Mouse (Mus musculus) telencephalon, adult 2 months (tissue): Measurements from ENCODE around the gene Taf11.

ENCODE experiments used
- DNase-seq: peaks from one replicate; pipeline ENCODE4 v3.0.0-alpha.2; 2011; ENCODE audit warnings: low read depth, low spot score

Gene Taf11

DNA sequence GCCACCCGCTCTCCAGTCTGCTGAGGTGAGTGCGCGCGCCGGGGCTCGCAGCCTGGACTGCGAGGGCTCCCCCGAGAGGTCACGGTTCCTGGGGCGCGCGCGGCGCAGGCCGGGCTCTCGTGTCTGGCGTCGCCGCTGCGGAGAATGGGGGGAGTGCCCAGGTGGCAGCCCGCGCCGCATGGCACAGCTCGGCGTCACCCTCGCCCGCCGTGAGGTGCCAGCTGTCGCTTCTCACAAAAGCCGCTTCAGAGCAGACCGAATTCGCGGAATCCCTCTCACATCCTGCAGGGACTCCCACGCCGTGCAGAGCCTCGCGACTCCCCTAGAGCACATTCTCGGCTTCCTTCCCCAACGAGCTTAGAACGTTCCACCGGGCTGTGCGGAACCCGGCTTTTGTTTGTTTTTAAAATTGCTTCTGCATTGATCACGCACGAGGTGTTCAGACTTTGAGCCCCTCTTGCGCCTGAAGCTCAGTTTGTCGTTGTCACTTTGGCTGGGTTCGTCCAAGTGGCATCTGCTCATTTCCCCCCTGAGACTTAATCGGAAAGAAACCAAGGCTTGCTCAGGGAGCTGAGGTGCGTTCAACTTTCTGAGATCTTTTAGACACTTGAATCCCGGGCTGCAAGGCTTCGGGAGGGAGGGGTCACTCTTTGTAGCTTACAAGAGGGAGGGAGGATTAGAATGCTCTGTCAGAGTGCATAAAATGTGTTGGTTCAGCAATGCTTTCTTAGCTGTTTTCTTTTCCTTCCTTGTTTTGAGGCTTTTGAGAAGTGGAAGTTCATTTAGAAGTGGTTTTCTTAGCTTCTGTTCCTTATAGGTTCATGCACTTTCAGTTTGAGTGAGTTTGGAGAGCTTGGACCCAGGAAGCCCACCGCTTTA is at the start of gene Taf11:
Taf11 (minus strand) TSS at position 223 of the 879 bp plus-strand sequence.
- peak; percentile 81 for DNase-seq

DNA sequence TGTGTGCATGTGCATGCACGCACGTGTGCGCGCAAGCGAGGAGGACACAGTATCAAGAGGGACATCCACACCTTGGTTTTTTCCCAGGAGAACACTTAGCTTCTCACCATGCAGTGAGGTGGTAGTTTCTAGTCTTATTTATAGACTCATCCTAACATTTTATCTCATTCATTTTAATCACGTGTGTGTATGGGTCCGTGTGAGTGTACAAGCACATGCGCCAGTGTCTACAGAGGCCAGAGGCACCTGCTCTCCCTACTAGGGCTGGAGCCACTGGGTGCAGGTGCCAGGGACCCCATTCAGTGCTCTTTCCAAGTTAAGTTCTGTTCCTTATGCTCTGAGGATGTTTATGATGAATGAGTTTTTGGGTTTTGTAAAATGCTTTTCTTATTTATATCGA is 48.0 kb upstream of the Taf11 start:
- no peak for DNase-seq

DNA sequence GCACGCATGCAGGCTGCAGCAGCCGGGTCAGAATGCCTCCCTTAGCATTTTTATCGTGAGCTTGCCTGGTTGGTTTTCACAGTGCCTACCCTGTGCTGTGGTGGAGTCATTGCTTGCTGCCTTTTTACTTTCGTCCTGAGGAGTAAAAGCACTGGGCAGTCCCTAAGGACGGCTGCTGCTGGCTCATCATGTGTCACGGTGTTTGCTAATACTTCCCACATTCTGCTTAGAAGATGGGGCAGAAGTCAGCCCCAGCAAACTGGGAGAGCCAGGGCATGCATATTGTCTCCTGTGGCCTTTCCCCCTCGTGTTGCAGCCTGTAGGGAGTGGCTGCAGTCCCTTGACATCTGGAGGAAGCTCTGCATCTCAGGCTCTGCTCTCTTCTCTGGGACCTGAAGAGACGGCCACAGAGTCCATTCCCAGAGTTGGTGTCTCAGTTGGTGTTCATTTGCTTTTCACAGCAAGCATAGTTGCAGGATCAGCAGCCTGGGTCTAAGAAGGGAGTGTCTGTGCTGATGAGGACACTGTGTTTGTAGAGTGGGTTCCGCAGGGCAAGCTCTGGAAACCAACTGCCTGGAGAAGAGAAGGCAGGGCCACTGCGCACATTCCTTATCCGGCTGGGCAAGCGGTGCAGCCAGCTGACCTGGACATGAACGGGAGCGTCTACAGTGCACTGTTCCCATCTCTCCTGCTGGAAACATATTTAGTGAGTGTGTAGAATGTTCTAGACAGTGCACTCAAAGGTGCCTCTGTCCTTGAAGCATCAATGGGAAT is 45.2 kb upstream of the Taf11 start:
- DNase-seq, result no peak

DNA sequence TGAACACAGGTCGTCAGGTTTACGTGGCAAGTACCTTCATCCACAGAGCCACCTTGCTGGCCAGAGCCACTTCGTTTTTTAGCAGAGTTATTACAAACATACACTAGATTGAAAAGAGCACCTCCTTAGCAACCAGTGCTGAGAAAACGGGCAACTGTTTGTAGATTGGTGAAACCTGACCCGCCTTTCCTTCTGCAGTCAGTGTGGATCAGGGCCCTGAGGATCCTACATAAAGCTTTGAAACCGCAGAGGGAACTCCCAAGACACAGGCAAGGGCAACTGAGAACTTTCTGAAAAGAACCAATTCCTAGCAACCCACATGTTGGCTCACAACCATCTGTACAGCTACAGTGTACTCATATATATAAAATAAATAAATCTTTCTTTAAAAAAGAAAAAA is 43.5 kb upstream of the Taf11 start:
- no peak for DNase-seq

DNA sequence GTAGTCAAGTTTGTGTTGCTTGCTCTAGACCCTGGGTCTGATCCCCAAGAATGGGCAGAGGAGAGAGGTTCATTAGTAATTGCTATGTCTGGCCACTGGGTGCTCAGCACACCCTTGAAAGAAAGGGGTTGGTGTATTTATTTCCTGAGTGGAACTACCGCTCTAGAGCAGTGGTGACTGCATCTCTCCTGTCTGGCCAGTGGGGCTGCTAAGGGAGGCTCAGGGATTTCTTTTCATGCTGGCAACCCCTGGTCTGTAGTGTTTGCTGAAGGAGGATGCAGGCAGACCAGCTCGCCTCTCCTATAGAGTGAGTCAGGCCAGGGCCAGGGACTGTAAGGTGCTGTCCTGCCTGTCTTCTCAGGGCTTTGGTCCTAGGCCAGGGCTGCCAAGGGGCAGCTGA is 37.5 kb upstream of the Taf11 start:
- DNase-seq, result no peak

DNA sequence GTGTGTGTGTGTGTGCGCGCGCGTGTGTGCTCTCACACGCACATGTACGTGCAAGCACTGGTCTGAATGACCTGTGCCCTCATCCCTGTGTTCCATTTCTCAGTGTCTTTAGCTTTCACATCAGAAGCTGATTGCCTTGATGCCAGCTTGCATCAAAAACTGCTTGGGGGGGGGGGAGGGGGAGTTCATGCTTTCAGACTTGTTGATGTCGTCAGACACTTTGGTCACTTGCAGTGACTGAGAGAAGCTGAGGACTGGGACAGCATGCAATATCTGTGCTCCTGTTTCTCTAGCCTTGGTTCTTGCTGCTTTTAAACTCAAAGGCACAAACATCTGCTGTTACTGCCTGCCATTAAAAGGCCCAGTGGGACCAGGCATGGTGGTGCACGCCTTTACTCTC is 36.7 kb upstream of the Taf11 start:
- DNase-seq, result no peak

DNA sequence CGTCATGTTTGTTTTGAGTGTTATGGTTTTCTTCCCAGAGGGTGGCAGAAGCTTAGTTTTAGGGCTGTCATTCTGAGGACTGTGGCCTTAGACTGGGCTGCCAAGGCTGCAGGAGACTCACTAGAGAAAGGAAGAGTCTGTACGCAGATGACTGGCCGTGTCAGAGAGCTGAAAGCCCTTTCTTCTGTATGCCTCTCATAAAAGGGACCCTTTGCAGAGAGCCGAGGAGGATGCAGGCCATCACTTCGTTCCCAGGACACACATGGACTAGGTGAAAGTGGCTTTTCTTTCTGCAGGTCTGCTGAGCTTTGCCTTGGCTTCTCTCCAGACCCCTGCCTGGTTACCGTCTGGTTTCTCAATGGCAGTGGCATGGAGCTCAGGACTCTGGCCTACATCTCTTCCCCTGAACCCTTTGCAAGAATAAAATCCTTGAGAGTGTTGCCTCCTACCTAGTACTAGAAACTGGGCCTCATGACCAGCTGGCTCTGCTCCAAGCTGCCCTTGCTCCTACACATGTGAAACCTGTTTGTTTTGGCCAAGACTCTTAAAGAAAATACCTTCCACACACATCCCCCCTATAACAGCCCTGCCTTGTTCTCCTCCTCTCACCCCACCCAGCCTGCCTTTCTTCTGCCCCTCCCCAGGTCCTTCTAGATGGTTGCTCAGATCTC is 36.0 kb upstream of the Taf11 start:
- DNase-seq, result no peak

DNA sequence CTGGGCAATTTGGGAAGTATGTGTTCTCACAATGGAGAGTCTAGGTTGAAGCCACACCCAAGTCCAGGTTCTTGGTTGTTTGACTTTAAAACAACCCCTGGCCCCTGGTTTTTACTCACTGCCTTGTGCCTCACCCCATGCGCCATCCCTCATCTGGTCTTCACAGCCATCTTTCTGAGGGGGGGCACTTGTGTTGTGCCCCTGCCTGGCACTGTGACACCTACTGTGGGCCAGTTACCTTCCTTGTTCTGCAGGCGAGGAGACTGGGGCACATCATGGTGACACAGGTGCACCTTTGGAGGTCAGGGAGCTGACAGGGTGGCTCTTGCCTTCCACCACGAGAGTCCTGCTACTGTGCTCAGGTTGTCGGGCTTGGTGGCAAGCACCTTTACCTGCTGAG is 32.5 kb upstream of the Taf11 start:
- DNase-seq, result no peak

DNA sequence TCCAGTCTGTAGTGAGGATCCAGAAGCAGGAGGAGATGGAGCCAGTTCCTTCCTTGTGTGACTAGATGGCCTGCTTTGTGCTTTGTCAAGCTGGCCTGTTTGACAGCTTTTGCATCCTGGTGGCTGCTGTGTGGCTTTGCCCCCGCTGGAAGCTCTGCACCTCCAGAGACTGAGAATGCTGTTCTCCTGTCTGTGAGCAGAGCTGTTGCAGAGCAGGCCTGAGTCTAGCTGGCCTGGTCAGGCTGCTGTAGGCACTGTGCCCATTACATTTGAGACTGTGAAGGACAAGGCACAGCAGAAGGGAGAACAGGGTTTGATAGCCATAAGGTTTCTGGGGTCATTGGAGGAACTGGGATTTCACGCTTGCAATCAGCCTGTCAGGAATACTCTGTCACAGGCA is 32.1 kb upstream of the Taf11 start:
- DNase-seq, result no peak

DNA sequence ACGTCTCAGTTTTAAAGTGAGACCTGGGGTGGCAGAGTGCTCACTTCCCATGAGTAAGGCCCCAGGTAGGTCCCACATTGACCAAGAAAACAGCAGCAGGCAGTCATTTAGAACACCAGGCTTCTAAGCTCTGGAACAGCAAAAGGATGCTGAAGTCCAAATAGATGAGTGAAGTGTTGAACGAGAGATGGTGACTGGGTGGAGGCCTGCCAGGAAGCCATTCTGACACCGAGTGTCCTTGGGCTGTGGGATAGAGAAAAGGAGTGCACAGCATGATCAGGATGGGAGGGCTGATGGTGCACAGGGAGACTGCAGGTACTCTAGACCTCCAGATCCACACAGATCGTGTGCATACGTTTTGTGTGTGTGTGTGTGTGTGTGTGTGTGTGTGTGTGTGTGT is 31.5 kb upstream of the Taf11 start:
- no peak for DNase-seq

DNA sequence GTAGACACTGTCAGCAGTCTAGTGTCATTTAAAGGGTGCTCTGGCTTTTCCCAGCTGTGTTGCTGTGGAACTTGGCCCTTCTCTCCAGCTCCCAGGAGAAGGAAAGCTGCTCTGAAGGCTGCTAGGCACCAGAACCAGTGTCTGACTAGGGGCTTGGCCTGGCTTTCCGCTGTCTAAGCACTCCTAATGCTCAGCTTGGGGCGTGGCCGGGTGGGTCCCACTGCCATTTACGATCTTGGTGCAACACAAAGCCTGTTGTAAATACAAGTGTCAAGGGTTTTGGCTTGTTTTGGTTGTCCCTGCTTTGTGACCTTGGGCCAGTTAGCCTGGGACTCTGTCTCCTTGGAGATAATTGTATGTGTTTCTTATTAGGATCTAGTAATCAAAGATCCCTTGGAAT is 30.7 kb upstream of the Taf11 start:
- no peak for DNase-seq

DNA sequence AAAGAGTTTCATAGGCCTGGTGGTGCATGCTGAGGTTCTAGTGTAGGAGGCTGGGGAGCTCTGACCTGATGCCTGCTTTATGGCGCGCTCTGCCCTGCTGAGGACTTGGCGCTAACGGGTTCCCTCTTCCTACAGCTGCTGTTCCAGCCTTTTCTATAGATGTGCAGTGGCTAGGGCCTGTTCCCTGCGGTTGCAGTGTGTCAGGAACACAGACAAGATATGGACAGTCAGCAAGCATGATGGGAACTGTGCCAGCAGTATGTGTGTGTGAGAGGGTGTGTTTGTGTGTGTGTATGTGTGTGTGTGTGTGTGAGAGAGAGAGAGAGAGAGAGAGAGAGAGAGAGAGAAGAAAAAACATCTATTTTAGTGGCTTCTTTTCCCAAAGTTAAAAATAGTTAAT is 29.4 kb upstream of the Taf11 start:
- no peak for DNase-seq

DNA sequence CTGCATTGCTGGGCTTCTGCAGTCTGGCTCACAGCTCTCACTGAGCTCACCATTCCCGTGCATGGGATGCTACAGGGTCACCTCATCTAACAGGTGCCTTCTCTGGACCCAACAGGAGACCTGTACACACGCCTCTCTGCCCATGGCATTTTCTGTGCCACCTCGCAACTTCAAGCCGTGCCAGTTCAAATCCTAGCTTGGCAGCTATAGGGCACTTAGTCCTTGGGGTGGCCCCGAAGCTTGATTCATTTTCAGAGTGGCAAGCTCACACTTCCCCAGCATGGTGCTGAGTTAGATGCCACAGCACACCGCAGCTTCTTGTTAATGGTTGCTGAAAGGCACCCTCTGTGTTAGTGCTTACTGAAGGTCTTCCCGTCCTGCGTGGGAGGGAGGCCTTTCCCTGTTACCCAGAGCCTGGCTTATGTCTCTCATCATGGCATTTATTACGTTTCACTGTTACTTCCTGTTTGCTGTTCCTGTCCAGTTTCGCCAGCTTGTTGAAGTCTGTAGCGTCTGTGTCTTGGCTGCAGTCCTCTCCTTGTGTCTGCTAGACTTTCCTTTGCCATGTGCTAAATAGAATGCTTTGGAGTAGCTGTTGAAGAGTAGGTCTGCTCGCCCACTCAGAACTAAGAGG is 28.6 kb upstream of the Taf11 start:
- DNase-seq, result no peak

DNA sequence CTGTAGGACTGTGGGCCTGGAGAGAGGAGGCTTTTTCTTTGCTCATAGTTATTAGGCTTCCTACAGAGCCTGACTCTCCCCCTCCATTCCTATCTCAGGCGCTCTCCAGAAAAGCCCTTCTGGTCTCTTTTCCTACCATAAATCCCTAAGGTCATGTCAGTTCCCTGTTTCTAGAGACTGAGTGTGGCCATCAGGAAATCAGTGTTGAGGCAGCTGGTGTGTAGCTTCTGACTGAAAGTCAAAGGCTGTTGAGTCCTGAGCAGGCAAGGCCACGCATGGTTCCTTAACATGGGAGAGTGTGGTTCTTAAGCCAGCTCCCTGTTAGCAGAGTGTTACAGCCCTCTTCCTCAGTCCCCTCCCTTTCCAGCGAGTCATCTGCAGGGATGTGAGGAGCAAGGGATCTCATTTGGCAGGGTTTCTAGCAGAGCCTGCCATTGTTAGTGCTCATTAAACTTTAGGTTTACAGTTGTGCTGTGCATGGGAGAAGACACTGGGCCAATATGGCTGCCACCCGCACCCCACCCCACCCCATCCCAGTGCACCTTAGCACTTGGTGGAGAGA is 27.5 kb upstream of the Taf11 start:
- no peak for DNase-seq

DNA sequence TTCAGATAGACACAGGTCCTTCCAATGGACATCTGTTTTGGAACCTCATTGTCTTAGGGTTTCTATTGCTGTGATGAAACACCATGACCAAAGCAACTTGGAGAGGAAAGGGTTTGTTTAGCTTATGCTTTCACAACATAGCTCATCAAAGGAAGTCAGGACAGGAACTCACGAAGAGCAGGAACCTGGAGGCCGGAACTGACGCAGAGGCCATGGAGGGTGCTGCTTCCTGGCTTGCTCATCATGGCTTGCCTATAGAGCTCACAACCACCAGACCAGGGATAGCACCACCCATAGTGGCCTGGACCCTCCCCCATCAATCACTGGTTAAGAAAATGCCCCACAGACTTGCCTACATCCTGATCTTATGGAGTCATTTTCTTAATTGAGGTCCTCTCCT is 25.4 kb upstream of the Taf11 start:
- DNase-seq, result no peak

DNA sequence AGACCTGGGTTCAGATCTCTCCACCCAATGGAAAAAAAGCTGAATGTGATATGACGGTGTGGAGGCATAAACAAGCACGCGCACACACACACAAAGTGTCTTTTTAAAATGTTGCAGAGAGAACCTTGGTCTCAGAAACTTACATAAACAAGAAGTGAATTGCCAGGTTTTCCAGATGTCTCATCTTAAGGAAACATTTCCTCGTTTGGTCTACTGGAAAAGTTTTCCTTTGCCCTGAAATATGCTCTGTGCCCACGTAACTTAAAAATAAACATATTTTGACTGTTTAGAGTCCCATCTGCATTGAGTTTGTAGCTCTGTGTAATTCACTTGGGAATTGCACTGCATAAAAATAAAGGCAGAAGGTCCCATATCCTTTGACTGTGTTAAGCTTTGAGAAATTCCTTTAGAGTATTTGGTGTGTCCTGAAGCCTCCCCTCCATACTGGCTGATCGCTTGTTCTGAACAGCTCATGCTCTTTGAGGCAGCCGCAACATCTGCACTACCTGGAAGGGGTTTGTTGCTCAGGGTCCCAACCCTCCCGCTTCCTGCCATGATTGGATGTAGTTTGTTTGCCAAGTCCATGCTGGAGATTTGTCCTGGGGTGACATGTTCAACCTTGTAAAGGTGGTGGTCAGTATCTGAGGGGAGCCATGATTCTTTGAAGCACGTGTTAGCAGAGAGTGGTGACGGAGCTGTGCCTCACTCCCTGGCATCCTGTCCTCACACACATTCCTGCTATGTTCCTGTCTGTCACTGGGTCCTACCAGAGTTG is 24.7 kb upstream of the Taf11 start:
- peak; percentile 8 for DNase-seq

DNA sequence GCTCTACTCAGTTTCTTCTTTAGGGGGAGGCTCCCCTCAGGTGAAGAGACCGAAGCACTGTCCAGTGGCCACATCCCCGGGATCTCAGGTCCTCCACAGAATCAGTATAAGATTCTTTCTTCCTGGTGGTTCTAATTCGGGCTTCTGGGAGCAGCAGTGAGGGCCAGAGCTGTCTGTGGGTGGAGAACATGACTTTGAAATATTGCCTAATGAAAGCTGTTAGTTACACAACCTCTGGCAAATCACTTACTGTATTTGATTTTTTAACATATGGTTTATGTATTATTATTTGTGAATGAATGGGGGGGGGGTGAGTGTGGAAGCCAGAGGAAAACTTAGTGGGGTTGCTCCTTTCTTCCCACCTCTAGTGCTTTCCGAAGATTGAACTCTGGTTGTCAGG is 22.2 kb upstream of the Taf11 start:
- DNase-seq, result no peak

DNA sequence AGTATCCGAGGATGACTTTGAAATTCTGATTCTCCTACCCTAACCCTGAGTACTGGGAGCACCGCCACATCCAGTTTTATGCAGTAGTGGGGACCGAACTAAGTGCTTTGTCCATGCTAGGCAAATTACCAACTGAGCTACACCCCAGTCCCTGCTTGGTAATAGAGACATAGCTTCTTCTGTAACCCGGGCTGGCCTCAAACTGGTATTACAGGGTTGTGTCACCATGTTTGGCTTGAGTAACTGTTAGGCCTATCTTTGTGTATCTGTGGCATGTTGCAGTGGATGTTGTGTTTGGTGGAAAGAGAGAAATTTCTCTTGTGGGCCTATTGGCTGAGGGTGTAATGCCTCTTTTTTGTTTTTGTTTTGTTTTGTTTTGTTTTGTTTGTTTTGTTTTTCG is 20.6 kb upstream of the Taf11 start:
- no peak for DNase-seq

DNA sequence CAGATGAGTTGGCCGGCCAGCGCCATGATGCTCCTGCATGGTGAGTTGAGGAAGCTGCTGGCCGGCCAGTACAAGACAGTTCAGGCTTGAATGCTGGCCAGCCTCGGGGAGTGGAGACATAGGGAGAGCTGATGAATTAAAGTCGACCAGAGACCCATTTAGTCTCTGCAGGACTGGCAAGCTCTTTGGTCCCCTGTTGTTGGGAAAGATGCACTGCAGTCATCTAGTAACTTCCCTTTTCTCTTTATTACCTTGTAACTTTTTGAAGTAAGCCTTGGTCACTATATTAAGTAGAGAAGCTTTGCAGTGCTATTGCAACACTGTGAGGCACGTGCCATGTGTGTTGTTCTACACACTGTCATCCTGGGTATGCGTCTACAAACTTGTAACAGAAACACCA is 15.9 kb upstream of the Taf11 start:
- no peak for DNase-seq

DNA sequence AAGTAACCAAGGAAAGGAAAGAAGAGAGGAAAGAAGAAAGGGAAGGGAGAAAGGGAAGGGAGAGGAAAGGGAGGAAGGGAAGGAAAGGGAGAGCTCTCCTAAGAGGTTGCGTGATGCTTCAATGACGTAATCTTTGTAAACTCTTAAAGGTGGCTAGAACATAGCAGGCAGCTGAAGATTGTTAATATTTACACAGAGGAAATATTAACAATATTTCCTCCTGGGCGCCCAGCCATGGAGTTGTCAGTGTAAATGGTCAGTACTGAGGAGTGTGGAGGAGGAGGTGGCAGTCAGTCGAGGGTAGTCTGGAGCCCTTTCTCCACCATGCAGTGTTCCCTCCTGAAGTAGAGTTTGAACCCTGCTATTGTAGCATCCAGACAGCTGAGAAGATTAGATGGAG is 15.4 kb upstream of the Taf11 start:
- no peak for DNase-seq

DNA sequence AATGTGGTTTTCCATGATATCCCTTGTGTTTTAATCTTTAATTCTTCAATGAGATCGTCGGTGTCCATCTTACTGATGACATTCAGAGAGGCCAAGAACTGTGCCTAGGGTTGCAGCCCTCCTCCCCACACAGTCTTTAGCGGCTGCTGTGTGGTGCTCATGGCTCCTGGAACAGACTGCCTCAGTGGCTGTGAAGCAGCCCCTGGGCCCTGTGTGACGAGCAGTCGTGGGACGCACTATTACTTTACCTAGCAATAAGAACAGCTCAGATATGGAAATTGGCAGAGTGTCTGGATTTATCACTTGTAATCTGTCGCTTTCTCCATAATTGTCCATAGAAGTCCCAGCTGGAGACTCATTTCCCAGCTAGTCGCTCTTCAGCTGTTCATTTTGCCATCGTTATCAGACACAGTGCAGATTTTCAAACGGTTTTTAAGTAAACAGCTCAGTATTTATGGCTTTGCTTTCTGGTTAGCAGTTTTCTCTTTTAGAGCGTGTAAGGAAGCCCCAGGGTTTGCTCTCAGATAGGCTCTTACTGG is 12.6 kb upstream of the Taf11 start:
- DNase-seq, result peak; percentile 21
